ENCODE assay signal across 15 mouse cellular contexts in the genomic region with DNA sequence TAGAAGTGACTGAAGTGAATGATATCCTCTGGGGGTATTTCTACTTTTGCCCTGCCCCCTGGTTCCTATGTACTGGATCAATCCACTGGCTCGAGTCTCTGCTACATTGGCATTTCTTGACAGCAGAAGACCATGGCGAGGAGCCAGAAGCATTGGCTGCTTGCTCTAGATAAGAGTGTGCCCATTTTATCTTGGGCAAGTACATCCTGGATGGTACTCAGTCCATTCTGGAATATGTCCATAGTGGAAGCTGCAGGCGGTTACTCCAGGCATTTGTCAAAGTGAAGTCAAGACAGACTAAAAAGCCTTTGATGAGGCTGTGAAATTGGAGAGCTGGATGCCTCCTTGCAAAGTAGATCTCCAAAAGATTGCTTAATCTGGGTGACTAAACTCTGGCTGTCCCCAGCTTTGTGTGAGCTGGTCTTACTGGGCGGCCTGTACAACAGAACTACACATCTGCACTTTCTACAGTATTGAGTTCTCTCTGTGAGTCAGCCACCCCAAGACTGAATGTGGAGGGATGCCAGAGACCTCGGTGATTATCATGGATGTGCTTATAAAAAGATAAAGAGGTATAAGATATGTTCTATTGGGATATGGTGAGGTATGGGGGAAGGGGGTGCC.
DNase-seq lines count a peak whose midpoint lies in the region; ATAC-seq lines count a peak whose summit lies in the region.
"Had no signal": no experiment of that assay in that cellular context is flagged by ENCODE, and none has a peak within 500 bp of the region (broad histone marks: within the 10 kb centered on the region; RNA-seq: fewer than 3 reads in every experiment).

No protein-coding gene starts in this region.

- DNase-seq in cerebellum, postnatal 14 days, result peak; percentile 79 to 84
- no peak for DNase-seq in cerebellum, adult 8-10 months
- peak; percentile 27 for DNase-seq in urinary bladder, postnatal 14 days (ENCODE audit: low spot score)
- no peak for DNase-seq in urinary bladder, postnatal 4 days (ENCODE audit: low spot score in 2 of 2)
- peak; percentile 56 for DNase-seq in skeletal muscle tissue, adult 2 months (ENCODE audit: low read depth, low spot score)
- DNase-seq in left cerebral cortex, adult 11 months (ENCODE audit: low spot score), result no peak
- no peak for DNase-seq in thymus, postnatal 14 days
- DNase-seq: cerebellum, adult 9-10 months; heart, adult 11 months; heart, postnatal 10 days; kidney, adult 9 months had no signal

- peak; percentile 62 for ATAC-seq in erythroblast, adult 5-6 weeks (replicated peaks; ENCODE audit: low FRiP score, poor library complexity, severe bottlenecking)
- ATAC-seq: CD4-positive, CD25-positive, alpha-beta regulatory T cell, adult 4 months; forebrain, embryonic 15.5 days; Patski had no signal

Comparison
In these comparisons a context has a peak if more than half of its experiments do, and no peak if none do; other contexts are left out.
1. DNase-seq: peak in cerebellum, postnatal 14 days (2 of 2), urinary bladder, postnatal 14 days (single experiment) and skeletal muscle tissue, adult 2 months (single experiment); none in cerebellum, adult 8-10 months (single experiment), urinary bladder, postnatal 4 days (0 of 2), left cerebral cortex, adult 11 months (single experiment) and thymus, postnatal 14 days (single experiment).